Mouse (Mus musculus) liver, adult 2 months (tissue): Measurements from ENCODE around the gene Glul.

Experiments
- CTCF ChIP-seq: fragments of 200-500 bp; IDR thresholded peaks from 2 replicates; pipeline ENCODE4 v1.5.1; 2011; ENCODE audit warnings: low read depth, low read length, control low read depth
- POLR2A ChIP-seq: fragments of 200-500 bp; IDR thresholded peaks from 2 replicates; pipeline ENCODE4 v1.6.1; 2011; ENCODE audit warnings: low read length, control low read depth; ENCODE audit not compliant: insufficient read depth; ENCODE audit errors: extremely low read depth

DNA sequence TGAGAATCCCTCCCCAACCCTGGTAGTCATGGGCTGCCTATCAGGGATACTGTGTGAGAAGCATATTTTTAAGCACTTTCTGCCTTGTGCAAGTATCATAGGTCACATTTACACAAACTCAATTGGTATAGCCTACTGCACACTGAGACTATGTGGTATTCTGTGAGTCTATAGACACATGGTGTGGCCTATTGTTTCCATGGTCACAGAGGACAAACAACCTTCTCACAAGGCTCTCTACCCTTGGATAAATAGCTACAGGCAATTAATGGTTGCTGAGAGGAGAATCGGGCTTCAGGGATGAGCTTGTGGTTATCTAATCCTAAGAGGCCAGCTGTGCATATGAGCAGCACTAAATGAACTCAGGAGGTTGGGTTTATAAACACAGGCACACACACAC is 58.1 kb downstream of the Glul start:
- TF ChIP-seq CTCF = no peak
- no peak for TF ChIP-seq POLR2A
